Mouse (Mus musculus): ENCODE results near the gene Gm20388. TPM values are rescaled to one million over a fixed set of nuclear protein-coding genes. Genes with fewer than 3 reads are reported as not detected.

Gm20388 gene
- total and polyA plus RNA-seq, 3 experiments = 0.02 to 0.05 TPM; not detected in 1

GRCm38 (mm10) chr8:120190810-120191413 lies 280.3 kb downstream of the Gm20388 start:
- TF ChIP-seq GATA2 (IDR thresholded peaks at IDR 0.05; ENCODE audit: borderline replicate concordance, low read depth, low read length) (no peak), GATA1 (IDR thresholded peaks at IDR 0.05; ENCODE audit: borderline replicate concordance, low read length) (no peak), TAL1 (conservative IDR thresholded peaks at IDR 0.05; ENCODE audit: low read depth, low read length) (no peak), POLR2AphosphoS5 (IDR thresholded peaks at IDR 0.05; ENCODE audit: insufficient replicate concordance, low read depth, low read length) (no peak), CTCF (IDR thresholded peaks at IDR 0.05; ENCODE audit: low read depth, low read length) (no peak)
- H3K9me3 ChIP-seq (replicated peaks) = no peaks in the 10 kb centered on the region
- no peak overlapping the region for H3K4me3 ChIP-seq (ENCODE audit: low read depth, low read length)
- no peaks in the 10 kb centered on the region; the same call in 1 of the 2 replicates for H3K4me1 ChIP-seq (ENCODE audit: insufficient read depth, low read depth, low read length)
- no peak for ATAC-seq (ENCODE audit: extremely low read depth, insufficient number of reproducible peaks, low FRiP score, poor library complexity, severe bottlenecking)
- H3K36me3 ChIP-seq (replicated peaks) = no peaks in the 10 kb centered on the region
- H3K27me3 ChIP-seq (ENCODE audit: insufficient read depth, low read length) = no peaks in the 10 kb centered on the region
- no peak for DNase-seq (ENCODE audit: low spot score)

DNA sequence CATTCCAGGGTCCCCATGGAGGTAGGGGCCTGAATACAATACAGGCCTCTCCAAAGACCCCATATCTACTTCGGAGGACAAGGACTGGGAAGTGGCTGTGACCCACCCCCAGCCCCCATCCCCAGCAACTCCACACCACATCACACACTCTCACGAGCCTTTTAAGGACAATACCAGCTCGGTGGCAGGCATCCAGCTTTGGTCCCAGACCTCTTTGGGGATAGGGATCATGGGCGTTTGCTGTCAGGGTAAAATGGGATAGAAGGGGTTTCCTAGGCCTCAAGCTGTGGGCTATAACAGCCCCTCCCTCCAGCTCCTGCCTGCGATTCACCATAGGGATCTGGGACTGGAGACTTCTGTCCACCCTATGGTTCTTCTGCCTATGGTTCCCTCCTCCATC lies 281.0 kb downstream of the Gm20388 start:
- DNase-seq (ENCODE audit: low spot score) (no peak), ATAC-seq (ENCODE audit: extremely low read depth, insufficient number of reproducible peaks, low FRiP score, poor library complexity, severe bottlenecking) (no peak)
- TF ChIP-seq GATA2 (IDR thresholded peaks at IDR 0.05; ENCODE audit: borderline replicate concordance, low read depth, low read length) = no peak
- H3K4me3 ChIP-seq (ENCODE audit: low read depth, low read length) = no peak overlapping the region
- H3K36me3 ChIP-seq (replicated peaks) = no peaks in the 10 kb centered on the region
- no peaks in the 10 kb centered on the region for H3K9me3 ChIP-seq (replicated peaks)
- no peaks in the 10 kb centered on the region for H3K27me3 ChIP-seq (ENCODE audit: insufficient read depth, low read length)
- no peaks in the 10 kb centered on the region; the same call in 1 of the 2 replicates for H3K4me1 ChIP-seq (ENCODE audit: insufficient read depth, low read depth, low read length)

DNA sequence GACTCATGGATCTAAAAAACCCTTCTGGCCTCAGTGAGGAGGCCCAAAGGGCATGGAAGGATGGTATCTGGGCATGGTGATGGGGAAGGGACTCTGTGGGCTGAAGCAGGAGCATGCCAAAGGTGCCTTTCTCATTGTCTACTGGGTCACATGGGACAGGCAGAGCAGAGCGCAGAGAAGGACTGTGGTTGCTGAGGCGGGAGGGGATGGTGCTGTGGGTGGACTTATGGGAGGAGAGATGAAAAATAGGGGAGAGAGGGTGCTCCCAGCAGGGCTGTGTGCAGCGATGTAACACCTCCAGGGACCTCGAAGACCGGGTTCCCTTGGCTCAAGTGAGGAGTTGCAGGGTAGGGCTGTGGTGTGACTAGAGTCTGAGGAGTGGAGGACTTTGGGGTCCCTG lies 281.5 kb downstream of the Gm20388 start:
- H3K27me3 ChIP-seq (ENCODE audit: insufficient read depth, low read length) = no peaks in the 10 kb centered on the region
- no peaks in the 10 kb centered on the region; the same call in 1 of the 2 replicates for H3K4me1 ChIP-seq (ENCODE audit: insufficient read depth, low read depth, low read length)
- ATAC-seq (ENCODE audit: extremely low read depth, insufficient number of reproducible peaks, low FRiP score, poor library complexity, severe bottlenecking) = no peak
- DNase-seq (ENCODE audit: low spot score) = no peak
- TF ChIP-seq GATA1 (IDR thresholded peaks at IDR 0.05; ENCODE audit: borderline replicate concordance, low read length) (no peak), GATA2 (IDR thresholded peaks at IDR 0.05; ENCODE audit: borderline replicate concordance, low read depth, low read length) (no peak), TAL1 (conservative IDR thresholded peaks at IDR 0.05; ENCODE audit: low read depth, low read length) (no peak), CTCF (IDR thresholded peaks at IDR 0.05; ENCODE audit: low read depth, low read length) (no peak), POLR2AphosphoS5 (IDR thresholded peaks at IDR 0.05; ENCODE audit: insufficient replicate concordance, low read depth, low read length) (no peak)
- no peaks in the 10 kb centered on the region for H3K9me3 ChIP-seq (replicated peaks)
- H3K36me3 ChIP-seq (replicated peaks) = no peaks in the 10 kb centered on the region
- no peak overlapping the region for H3K4me3 ChIP-seq (ENCODE audit: low read depth, low read length)

DNA sequence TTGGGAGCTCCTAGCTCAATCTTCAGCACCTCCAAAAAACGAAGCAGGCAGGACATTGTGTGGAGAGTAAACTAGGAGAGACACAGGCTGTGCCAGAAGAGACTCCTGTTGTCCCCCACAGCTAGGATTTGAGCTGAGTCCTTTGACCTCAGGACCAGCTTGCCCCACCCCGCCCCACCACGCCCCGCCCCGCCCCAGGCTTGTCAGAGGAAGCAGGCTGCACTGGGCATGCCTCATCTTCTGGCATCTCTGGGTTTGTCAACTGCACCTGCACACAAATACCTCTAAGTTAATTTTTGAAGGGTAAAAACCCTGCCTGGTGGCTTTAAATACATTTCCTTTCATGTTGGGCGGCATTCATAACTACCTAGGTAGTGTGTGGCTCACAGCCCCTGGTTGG lies 290.7 kb downstream of the Gm20388 start:
- DNase-seq (ENCODE audit: low spot score) (no peak), ATAC-seq (ENCODE audit: extremely low read depth, insufficient number of reproducible peaks, low FRiP score, poor library complexity, severe bottlenecking) (no peak)
- Histone ChIP-seq H3K4me1 (ENCODE audit: insufficient read depth, low read depth, low read length) (no peaks in the 10 kb centered on the region), H3K27me3 (ENCODE audit: insufficient read depth, low read length) (no peaks in the 10 kb centered on the region), H3K4me3 (ENCODE audit: low read depth, low read length) (no peak overlapping the region), H3K36me3 (replicated peaks) (no peaks in the 10 kb centered on the region), H3K9me3 (replicated peaks) (peaks cover 9% of the 10 kb centered on the region)
- TF ChIP-seq CTCF (IDR thresholded peaks at IDR 0.05; ENCODE audit: low read depth, low read length) = no peak
- no peak for TF ChIP-seq TAL1 (conservative IDR thresholded peaks at IDR 0.05; ENCODE audit: low read depth, low read length)
- no peak for TF ChIP-seq POLR2AphosphoS5 (IDR thresholded peaks at IDR 0.05; ENCODE audit: insufficient replicate concordance, low read depth, low read length)
- no peak for TF ChIP-seq GATA1 (IDR thresholded peaks at IDR 0.05; ENCODE audit: borderline replicate concordance, low read length)
- no peak for TF ChIP-seq GATA2 (IDR thresholded peaks at IDR 0.05; ENCODE audit: borderline replicate concordance, low read depth, low read length)

GRCm38 (mm10) chr8:120202546-120202945 lies 291.9 kb downstream of the Gm20388 start:
- DNase-seq (ENCODE audit: low spot score) (no peak), ATAC-seq (ENCODE audit: extremely low read depth, insufficient number of reproducible peaks, low FRiP score, poor library complexity, severe bottlenecking) (no peak)

DNA sequence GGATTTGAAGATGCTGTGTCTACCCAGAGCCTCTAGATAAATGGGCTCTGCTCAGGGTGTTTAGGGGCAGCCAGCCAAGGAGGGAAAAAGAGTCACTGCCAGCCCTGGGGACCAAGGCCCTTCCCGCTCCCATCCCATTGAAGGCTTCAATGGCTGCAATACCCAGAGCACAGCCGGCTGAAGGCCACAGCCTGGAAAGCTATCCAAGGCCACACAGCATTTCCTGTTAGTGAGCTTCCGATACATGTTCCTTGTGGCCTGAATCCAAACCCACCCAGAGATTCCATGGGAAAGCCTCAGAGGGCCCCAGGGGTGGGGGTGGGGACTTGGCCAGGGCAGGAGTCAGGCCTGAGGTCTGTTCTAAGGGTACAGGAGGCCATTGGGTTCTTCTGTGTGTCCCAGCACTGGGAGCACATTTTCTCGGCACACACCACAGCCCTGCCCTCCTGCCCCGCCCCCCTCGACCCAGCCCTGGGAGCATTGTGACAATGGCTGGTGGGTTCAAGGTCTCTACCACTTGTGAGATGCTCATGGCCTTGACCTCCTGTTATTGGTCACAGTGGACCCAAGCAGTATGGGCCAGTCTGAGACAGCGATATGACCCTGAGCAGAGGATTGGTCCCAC lies 294.2 kb downstream of the Gm20388 start:
- Histone ChIP-seq H3K9me3 (replicated peaks) (peaks cover 6% of the 10 kb centered on the region), H3K4me3 (ENCODE audit: low read depth, low read length) (no peak overlapping the region), H3K4me1 (ENCODE audit: insufficient read depth, low read depth, low read length) (no peaks in the 10 kb centered on the region), H3K36me3 (replicated peaks) (no peaks in the 10 kb centered on the region), H3K27me3 (ENCODE audit: insufficient read depth, low read length) (no peaks in the 10 kb centered on the region)
- DNase-seq (ENCODE audit: low spot score) = no peak
- ATAC-seq (ENCODE audit: extremely low read depth, insufficient number of reproducible peaks, low FRiP score, poor library complexity, severe bottlenecking) = no peak
- TF ChIP-seq GATA2 (IDR thresholded peaks at IDR 0.05; ENCODE audit: borderline replicate concordance, low read depth, low read length) (no peak), CTCF (IDR thresholded peaks at IDR 0.05; ENCODE audit: low read depth, low read length) (no peak), POLR2AphosphoS5 (IDR thresholded peaks at IDR 0.05; ENCODE audit: insufficient replicate concordance, low read depth, low read length) (no peak), GATA1 (IDR thresholded peaks at IDR 0.05; ENCODE audit: borderline replicate concordance, low read length) (no peak), TAL1 (conservative IDR thresholded peaks at IDR 0.05; ENCODE audit: low read depth, low read length) (no peak)

More at GRCm38 (mm10) chr8:120202546-120202945, 291.9 kb downstream of the Gm20388 start:
- no peaks in the 10 kb centered on the region for H3K27me3 ChIP-seq (ENCODE audit: insufficient read depth, low read length)
- TF ChIP-seq GATA2 (IDR thresholded peaks at IDR 0.05; ENCODE audit: borderline replicate concordance, low read depth, low read length) = no peak
- no peak for TF ChIP-seq CTCF (IDR thresholded peaks at IDR 0.05; ENCODE audit: low read depth, low read length)
- TF ChIP-seq POLR2AphosphoS5 (IDR thresholded peaks at IDR 0.05; ENCODE audit: insufficient replicate concordance, low read depth, low read length) = no peak
- TF ChIP-seq TAL1 (conservative IDR thresholded peaks at IDR 0.05; ENCODE audit: low read depth, low read length) = no peak
- no peak for TF ChIP-seq GATA1 (IDR thresholded peaks at IDR 0.05; ENCODE audit: borderline replicate concordance, low read length)
- H3K9me3 ChIP-seq (replicated peaks) = peaks cover 9% of the 10 kb centered on the region
- no peaks in the 10 kb centered on the region for H3K4me1 ChIP-seq (ENCODE audit: insufficient read depth, low read depth, low read length)
- H3K4me3 ChIP-seq (ENCODE audit: low read depth, low read length) = no peak overlapping the region
- H3K36me3 ChIP-seq (replicated peaks) = no peaks in the 10 kb centered on the region

All from G1E (cell line).